Mouse (Mus musculus): ENCODE results near the gene Vdac2. TPM values are rescaled to one million over a fixed set of nuclear protein-coding genes. Genes with fewer than 3 reads are reported as not detected.

Vdac2 gene
- total RNA-seq, 2 experiments from 2014 or later: 298 to 320 TPM

- intact Hi-C loops (cut with DNase I; ENCODE audit: low total_unique reads): loop anchor here (5.0 kb wide), 1 partner anchor 33 kb away; the partner anchor contains the start of gene Comtd1
- no peak for DNase-seq
Observed at GRCm38 (mm10) chr14:21813847-21814246, 11.2 kb upstream of the Vdac2 start.

- no peak for DNase-seq
- intact Hi-C loops (cut with DNase I; ENCODE audit: low total_unique reads): loop anchor here (5.0 kb wide), 1 partner anchor 33 kb away; the partner anchor contains the start of gene Comtd1
Observed at GRCm38 (mm10) chr14:21814606-21815005, 10.4 kb upstream of the Vdac2 start.

DNA sequence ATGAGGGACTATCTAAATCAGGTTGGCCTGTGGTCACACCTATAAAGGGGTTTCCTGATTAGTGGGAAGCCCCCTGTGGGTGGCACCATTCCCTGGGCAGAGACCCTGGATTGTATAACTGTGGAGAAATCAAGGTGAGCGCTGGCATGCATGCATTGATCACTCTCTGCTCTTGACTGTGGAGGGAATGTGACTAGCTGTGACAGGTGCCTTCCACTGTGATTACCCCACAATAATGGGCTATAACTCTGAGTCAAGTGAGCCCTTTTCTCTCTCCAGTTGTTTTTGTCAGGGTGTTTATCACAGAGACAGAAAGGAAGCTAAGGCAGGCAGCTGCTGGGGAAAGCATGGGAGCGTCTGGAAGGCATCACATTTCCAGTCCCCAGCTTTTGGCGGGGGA, 8.8 kb upstream of the Vdac2 start:
- intact Hi-C loops (cut with DNase I; ENCODE audit: low total_unique reads): no loop called here
- DNase-seq: no peak

DNA sequence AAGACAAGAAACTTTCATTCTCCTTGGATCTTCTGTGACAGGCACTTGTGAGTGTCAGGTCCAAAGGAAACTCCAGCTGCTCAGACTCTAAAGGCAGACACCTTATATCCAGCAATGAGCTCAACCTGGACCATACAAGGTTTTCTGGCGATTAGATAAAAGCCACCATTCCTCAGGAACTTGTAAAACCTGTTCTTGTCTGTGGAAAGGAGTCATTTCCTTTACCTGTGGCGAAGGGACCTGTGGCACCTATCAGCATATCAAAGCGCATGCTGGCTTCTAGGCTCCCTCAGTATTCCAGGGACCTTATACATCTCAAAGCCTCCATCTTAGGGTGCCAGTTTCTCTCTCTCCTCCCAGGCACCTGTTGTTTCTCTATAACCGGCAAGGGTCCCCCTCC, 7.6 kb upstream of the Vdac2 start:
- DNase-seq: no peak
- intact Hi-C loops (cut with DNase I; ENCODE audit: low total_unique reads): no loop called here

DNA sequence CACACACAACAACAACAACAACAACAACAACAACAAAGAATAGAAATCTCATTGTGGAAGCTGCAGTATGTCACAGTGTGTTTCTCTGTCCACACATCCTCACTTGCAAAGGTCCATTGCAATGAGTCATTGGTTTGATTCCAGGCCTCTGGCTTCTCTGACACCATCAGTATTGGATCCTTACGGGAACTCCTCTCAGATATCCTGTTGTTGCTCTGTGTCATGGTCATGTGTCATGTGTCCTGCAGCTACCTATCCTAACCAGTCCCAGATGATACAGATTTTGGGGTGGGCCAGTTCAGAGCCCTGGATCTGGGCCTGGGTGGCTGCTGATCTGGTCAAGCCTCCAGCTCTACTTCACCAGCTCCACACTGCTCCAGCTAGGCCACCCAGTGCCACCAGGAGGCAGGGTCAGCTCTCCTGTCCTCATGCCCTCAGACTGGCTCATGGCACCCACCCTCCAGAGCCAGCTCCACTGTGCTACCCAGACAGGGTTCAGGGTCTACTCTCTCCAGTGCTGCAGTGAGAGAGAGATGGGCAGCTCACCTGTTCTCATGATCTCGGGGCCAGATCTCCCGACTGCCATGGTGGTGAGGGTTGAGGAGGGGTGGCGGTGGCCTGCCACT, 4.0 kb upstream of the Vdac2 start:
- intact Hi-C loops (cut with DNase I; ENCODE audit: low total_unique reads): no loop called here
- DNase-seq: no peak

GRCm38 (mm10) chr14:21822307-21822706, 2.7 kb upstream of the Vdac2 start:
- intact Hi-C loops (cut with DNase I; ENCODE audit: low total_unique reads): no loop called here
- no peak for DNase-seq

DNA sequence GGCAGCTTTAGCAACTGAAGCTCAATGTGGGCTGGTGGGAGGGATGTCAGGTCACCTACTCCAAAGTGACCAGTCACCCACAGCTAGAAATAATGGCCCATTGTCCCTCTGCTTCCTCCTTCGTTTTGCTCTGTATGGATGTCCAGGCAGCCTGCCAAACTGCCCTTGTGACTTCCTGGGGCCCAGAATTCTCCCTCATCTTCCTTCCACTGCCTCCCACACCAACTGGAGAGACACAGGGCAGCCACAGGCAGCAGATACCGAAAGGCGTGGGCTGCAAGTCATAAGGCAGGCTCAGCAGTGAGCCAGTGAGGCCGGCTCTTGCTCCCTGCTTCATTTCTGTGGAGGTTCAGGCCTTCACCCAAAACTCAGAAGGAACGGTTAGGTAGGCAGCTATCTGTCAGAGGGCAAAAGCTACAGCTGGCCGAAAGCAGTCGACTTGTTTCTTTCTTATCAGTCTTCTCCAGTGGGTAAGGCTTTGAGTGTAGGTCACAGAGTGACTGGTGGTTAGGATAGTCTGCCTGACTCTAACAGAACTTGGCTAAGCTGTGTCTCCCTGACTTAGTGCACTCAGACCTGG, 2.2 kb upstream of the Vdac2 start:
- intact Hi-C loops (cut with DNase I; ENCODE audit: low total_unique reads): no loop called here
- peak; percentile 74 for DNase-seq

- DNase-seq: no peak
- intact Hi-C loops (cut with DNase I; ENCODE audit: low total_unique reads): no loop called here
Observed at GRCm38 (mm10) chr14:21823897-21824296, 1.1 kb upstream of the Vdac2 start.

DNA sequence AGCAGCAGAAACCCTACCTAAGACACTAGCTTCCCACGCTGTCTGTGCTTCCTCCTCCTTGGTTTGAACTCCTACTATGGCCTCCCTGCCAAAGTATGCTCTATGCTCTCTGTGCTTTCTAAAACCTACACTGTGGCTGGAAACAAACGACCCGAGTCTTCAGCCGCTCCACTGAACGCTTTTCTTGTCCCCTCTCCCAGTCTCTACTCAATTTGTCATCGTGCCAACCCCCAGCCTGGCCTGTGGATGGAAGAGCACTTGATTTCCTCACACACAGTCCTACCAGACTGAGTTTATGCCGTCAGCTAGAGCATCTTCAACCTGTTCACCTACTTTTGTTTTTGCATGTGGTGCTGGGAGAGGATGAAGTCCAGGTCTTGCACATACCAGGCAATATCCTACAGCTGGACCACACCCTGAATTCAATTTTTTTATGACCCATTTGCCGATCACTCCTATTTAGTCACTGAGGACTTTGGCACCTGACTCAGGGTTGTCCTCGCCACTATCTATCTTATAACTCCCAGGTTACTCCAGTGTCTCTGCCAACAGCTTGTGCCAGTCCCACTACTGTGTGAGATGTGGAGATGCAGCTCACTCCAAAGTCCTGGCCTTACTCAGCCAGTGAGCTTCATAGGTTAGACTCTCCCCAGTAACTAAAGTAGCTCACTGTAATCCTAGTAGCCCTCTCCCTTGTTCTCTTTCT, 901 bp downstream of the Vdac2 start:
- intact Hi-C loops (cut with DNase I; ENCODE audit: low total_unique reads): no loop called here

GRCm38 (mm10) chr14:21830876-21831767, 6.1 kb downstream of the Vdac2 start:
- DNase-seq: peak; percentile 97
- intact Hi-C loops (cut with DNase I; ENCODE audit: low total_unique reads): no loop called here

More for the DNA sequence above, 901 bp downstream of the Vdac2 start:
- no peak for DNase-seq

DNA sequence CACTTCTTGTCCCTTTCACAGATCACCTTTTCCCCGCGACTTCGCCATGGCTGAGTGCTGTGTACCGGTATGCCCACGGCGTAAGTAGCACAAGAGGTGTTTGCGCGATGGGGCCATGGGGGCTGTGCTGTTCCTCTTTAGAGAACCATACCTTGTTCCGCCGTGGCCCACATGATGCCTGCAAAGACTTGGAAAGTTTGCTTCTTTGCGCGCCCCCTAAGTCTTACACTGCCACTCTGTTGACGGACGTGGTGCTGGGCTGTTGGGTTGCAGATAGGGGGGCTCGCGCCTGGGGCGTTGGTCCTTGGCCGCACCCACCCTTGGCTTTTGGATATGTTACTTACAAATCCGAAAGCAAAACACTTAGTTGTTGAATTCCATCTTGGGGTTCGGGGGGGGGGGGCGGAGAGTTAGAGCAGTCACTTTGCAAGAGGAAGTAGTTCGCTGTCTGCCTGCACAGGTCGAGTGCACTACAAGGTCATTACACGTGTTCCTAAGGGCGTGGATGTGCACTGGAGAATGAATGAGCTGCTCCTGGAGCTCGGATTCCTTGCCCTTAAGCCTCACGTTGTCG, 6.9 kb downstream of the Vdac2 start:
- no peak for DNase-seq
- intact Hi-C loops (cut with DNase I; ENCODE audit: low total_unique reads): no loop called here

GRCm38 (mm10) chr14:21838336-21839017, 13.4 kb downstream of the Vdac2 start:
- no peak for DNase-seq
- intact Hi-C loops (cut with DNase I; ENCODE audit: low total_unique reads): no loop called here

DNA sequence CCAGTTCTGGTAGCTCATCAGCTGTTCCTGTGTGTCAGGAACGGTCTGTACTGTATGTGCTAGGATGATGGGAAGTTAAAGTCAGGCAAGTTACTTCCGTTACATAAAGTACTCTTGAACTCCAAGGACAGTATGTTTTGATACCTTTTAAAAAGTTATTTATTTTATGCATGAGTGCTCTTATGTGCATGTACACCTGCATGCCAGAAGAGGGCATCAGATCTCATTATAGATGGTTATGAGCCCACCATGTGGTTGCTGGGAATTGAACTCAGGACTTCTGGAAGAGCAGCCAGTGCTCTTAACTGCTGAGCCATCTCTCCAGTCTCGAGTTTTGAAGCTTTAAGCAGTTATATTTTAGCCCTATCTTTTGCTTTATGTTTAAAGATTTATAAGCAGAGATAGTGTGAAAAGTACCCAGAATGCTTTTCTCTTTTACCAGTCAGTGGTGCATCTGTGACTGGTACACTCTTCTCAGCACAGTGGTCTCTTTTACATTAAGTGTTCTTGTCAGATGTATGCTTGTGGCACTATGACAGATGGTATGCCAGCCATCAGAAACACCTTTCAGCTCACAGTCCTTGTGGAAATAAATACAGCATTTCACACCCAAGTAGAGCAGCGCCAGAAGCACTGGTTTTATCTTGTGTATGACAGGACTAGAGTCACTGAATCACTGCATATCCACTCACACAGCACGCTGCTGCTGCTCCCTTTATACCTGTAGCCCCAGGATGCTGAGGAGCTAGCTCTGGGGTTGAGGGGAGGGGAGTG, 17.0 kb downstream of the Vdac2 start:
- no peak for DNase-seq
- intact Hi-C loops (cut with DNase I; ENCODE audit: low total_unique reads): loop anchor here (10.0 kb wide), 1 partner anchor 727 kb away; no protein-coding TSS in a partner anchor

DNA sequence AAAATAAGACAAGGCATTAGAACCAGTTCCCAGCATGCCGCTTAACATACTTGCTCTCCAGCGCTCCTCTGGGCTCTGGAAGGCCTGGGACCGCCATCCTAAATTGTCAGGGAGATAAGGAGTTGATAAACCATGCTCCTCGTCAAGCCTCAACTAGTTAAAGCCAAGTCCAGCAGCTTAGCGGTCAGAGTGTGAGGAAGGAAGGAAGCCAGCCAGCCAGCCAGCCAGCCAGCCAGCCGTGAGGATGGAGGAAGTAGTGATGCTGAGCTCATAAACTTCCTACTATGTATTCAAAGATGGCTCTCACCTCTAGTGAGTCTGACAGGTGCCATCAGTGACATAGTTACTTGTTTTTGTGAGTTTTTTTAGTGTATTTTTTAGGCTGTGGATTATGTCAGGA, 18.2 kb downstream of the Vdac2 start:
- intact Hi-C loops (cut with DNase I; ENCODE audit: low total_unique reads): loop anchor here (10.0 kb wide), 1 partner anchor 728 kb away; no protein-coding TSS in a partner anchor

DNA sequence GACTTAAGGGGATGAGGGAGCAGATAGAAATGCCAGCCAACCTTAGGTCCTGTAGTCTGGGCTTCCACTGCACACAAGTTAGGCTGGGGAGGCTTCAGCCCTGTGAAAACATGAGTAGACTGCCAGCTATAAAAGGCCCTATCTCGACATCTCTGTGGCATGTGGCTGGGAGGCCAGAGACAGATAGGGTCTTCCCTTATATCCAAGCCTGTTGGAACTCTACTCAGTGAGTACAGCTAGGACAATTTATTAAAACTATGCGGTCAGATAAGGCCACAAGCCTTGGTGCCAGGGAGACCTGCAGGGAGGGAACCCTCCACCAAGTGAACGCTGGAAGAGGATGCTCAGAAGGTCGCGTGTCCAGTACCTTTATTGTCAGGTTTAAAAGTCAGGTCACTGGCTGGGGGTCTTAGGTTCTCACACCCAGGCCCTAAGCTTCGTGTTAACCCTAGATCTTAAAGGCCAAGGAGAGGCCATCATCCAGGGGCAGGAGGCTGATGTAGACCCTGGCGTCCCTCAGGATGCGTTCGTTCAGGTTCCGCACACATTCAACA, 21.9 kb downstream of the Vdac2 start:
- no peak for DNase-seq
- intact Hi-C loops (cut with DNase I; ENCODE audit: low total_unique reads): loop anchor here (5.0 to 10.0 kb wide), 2 partner anchors 35 to 732 kb away; no protein-coding TSS in a partner anchor

More for the DNA sequence above, 18.2 kb downstream of the Vdac2 start:
- DNase-seq: no peak

DNA sequence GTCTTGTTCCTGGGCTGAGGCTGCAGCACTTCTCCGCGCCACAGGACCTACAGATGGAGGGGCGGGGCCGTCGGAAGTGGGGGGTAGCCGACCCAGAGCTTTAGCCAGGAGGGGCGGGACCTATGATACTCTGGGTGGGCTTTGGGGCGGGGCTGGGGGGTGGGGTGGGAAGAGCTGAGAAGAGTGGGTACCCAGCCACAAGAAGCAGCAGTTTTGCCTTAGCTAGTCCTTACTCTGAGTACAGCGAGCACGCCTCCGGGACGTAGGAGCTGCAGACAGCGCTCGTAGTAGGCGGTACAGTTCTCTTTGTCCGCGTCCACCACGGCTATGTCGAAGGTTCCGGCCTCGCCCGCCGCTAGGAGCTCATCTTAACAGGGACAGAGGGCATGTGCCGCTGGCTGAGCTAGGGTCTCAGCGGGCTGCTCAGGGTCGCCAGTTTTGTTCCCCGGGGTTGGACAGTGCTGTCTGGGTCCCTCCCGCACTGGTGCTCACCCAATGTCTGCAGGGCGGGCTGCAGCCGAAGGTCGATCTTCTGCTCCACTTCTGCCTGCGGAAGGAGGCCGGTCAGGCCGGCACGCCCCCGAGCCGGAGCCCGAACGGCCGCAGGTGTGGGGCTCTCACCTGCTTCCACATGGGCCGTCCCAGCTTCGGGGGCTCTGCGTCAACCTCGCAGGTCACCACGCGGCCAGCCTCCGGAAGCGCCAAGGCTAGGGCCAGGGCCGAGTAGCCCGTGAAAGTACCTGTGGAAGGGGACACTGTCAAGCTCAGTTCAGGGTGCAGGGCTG, 22.5 kb downstream of the Vdac2 start:
- intact Hi-C loops (cut with DNase I; ENCODE audit: low total_unique reads): loop anchor here (5.0 to 10.0 kb wide), 2 partner anchors 35 to 733 kb away; no protein-coding TSS in a partner anchor
- peak; percentile 26 for DNase-seq
